Mouse (Mus musculus) erythroblast, embryonic 14.5 days (primary cell): ENCODE measurements around the gene Gm11099.

Source experiments
- GATA1 ChIP-seq: IDR thresholded peaks from 2 replicates; pipeline ENCODE4 v1.6.1; 2012; ENCODE audit warnings: low read length, inconsistent platforms, mixed read lengths
- TAL1 ChIP-seq: IDR thresholded peaks from 3 replicates; pipeline ENCODE4 v1.6.1; 2012; ENCODE audit warnings: low read length, inconsistent platforms, mixed read lengths

DNA sequence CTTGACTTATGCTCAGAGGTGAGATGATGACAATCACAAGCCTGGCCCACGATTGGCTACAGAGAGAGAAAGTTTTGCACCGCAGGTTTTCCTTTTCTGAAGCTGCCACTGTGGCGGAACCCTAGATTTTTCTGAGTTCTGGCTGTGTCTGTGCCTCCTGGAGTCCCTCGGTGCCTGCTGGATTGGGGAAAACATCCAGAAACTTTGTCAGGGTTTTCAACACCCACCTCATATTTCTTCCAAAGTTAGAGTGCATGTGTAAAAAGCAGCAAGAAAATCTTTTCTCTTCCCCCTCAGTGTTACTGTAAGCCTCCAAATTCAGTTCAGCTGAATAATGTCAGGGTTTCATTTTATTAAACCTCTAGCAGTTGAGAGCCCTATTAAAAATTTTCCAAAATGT, 82.1 kb downstream of the Gm11099 start:
- no peak for TF ChIP-seq GATA1
- TF ChIP-seq TAL1, result no peak
